Mouse (Mus musculus) heart, embryonic 10.5 days (tissue): Measurements from ENCODE around the gene Asz1. TPM values are rescaled to one million over a fixed set of nuclear protein-coding genes. Genes with fewer than 3 reads are reported as not detected.

Source experiments
- DNase-seq: peaks from one replicate; pipeline ENCODE4 v3.0.0-alpha.2; 2017; ENCODE audit warnings: low spot score
- H3K27ac ChIP-seq: fragments of 300-500 bp; sonication (generic); 2 replicates; pipeline ENCODE4 v1.5.1; 2016; ENCODE audit warnings: mild to moderate bottlenecking
- H3K27me3 ChIP-seq: fragments of 300-500 bp; sonication (generic); 2 replicates; pipeline ENCODE4 v1.6.1; 2016; ENCODE audit warnings: mild to moderate bottlenecking; ENCODE audit not compliant: poor library complexity, insufficient read depth, severe bottlenecking
- H3K36me3 ChIP-seq: fragments of 300-500 bp; sonication (generic); 2 replicates; pipeline ENCODE4 v1.6.1; 2016; ENCODE audit warnings: mild to moderate bottlenecking, moderate library complexity
- H3K4me1 ChIP-seq: fragments of 300-500 bp; sonication (generic); 2 replicates; pipeline ENCODE4 v1.6.1; 2016; ENCODE audit warnings: mild to moderate bottlenecking
- H3K4me3 ChIP-seq: fragments of 300-500 bp; sonication (generic); 2 replicates; pipeline ENCODE4 v1.5.1; 2016; ENCODE audit warnings: mild to moderate bottlenecking, moderate library complexity
- H3K9me3 ChIP-seq: fragments of 300-500 bp; sonication (generic); 2 replicates; pipeline ENCODE4 v1.6.1; 2016; ENCODE audit warnings: mild to moderate bottlenecking, moderate library complexity
- WGBS: fragments of 180-500 bp; shearing (Covaris S2); methylation state at CpG from one replicate; pipeline ENCODE4 v1.1.7; 2016; 5-methylcytosine and 5-hydroxymethylcytosine counted together
- polyA plus RNA-seq: library from polyadenylated mRNA; unstranded; fragments of >200 nt; fragmentation: Nextera tagmentation; extraction: Ambion mirVana; gene quantifications from 2 replicates; pipeline ENCODE4 v1.2.1, GENCODE M21; 2016

Asz1 gene
- polyA plus RNA-seq, result 0.26 TPM in 1 of 2 replicates, not detected in the other

- Histone ChIP-seq H3K4me3 (no peak within 1 kb of the TSS), H3K4me1 (no peaks in the 10 kb centered on the region), H3K27ac (no peak within 1 kb of the TSS), H3K9me3 (no peaks in the 10 kb centered on the region), H3K36me3 (no peaks in the 10 kb centered on the region), H3K27me3 (no peaks in the 10 kb centered on the region)
- 91% methylated on average over 22 of the region's 22 CpGs for WGBS
- DNase-seq, result no peak
Measured at GRCm38 (mm10) chr6:18108934-18109333, at the start of gene Asz1. Gene Asz1 (minus strand): TSS chr6:18109061.

GRCm38 (mm10) chr6:18153031-18153430, 44.2 kb upstream of the Asz1 start:
- Histone ChIP-seq H3K4me1 (no peaks in the 10 kb centered on the region), H3K4me3 (no peak overlapping the region), H3K27ac (no peak overlapping the region), H3K36me3 (no peaks in the 10 kb centered on the region), H3K27me3 (no peaks in the 10 kb centered on the region), H3K9me3 (no peaks in the 10 kb centered on the region)
- DNase-seq, result no peak
- 64% methylated on average over 4 of the region's 4 CpGs for WGBS

GRCm38 (mm10) chr6:18135246-18135645, 26.4 kb upstream of the Asz1 start:
- Histone ChIP-seq H3K27ac (no peak overlapping the region), H3K27me3 (no peaks in the 10 kb centered on the region), H3K9me3 (no peaks in the 10 kb centered on the region), H3K4me1 (no peaks in the 10 kb centered on the region), H3K4me3 (no peak overlapping the region), H3K36me3 (no peaks in the 10 kb centered on the region)
- 49% methylated on average over 1 of the region's 1 CpGs for WGBS
- DNase-seq, result no peak

- Histone ChIP-seq H3K36me3 (no peaks in the 10 kb centered on the region), H3K4me1 (no peaks in the 10 kb centered on the region), H3K27ac (no peak overlapping the region), H3K27me3 (no peaks in the 10 kb centered on the region), H3K9me3 (no peaks in the 10 kb centered on the region), H3K4me3 (no peak overlapping the region)
- WGBS, result 70% methylated on average over 4 of the region's 4 CpGs
- no peak for DNase-seq
Measured at GRCm38 (mm10) chr6:18128059-18128458, 19.2 kb upstream of the Asz1 start.

GRCm38 (mm10) chr6:18127206-18127983, 18.5 kb upstream of the Asz1 start:
- no peak for DNase-seq
- Histone ChIP-seq H3K9me3 (no peaks in the 10 kb centered on the region), H3K4me3 (no peak overlapping the region), H3K4me1 (no peaks in the 10 kb centered on the region), H3K27ac (no peak overlapping the region), H3K36me3 (no peaks in the 10 kb centered on the region), H3K27me3 (no peaks in the 10 kb centered on the region)
- WGBS, result 65% methylated on average over 2 of the region's 2 CpGs

- Histone ChIP-seq H3K27me3 (no peaks in the 10 kb centered on the region), H3K27ac (no peak overlapping the region), H3K36me3 (no peaks in the 10 kb centered on the region), H3K4me1 (no peaks in the 10 kb centered on the region), H3K9me3 (no peaks in the 10 kb centered on the region), H3K4me3 (no peak overlapping the region)
- DNase-seq, result no peak
- 76% methylated on average over 1 of the region's 1 CpGs for WGBS
Measured at GRCm38 (mm10) chr6:18096861-18097260, 12.0 kb downstream of the Asz1 start.

GRCm38 (mm10) chr6:18089098-18089497, 19.8 kb downstream of the Asz1 start:
- H3K9me3 ChIP-seq, result no peaks in the 10 kb centered on the region
- H3K36me3 ChIP-seq, result no peaks in the 10 kb centered on the region
- no peak for DNase-seq
- no peaks in the 10 kb centered on the region for H3K27me3 ChIP-seq
- H3K27ac ChIP-seq, result no peak overlapping the region
- no peaks in the 10 kb centered on the region for H3K4me1 ChIP-seq
- H3K4me3 ChIP-seq, result no peak overlapping the region
- 79% methylated on average over 5 of the region's 5 CpGs for WGBS

GRCm38 (mm10) chr6:18087160-18087804, 21.6 kb downstream of the Asz1 start:
- Histone ChIP-seq H3K9me3 (no peaks in the 10 kb centered on the region), H3K27ac (no peak overlapping the region), H3K36me3 (no peaks in the 10 kb centered on the region), H3K4me1 (no peaks in the 10 kb centered on the region), H3K27me3 (no peaks in the 10 kb centered on the region), H3K4me3 (no peak overlapping the region)
- 70% methylated on average over 5 of the region's 5 CpGs for whole genome bisulfite sequencing
- no peak for DNase-seq

- no peaks in the 10 kb centered on the region for H3K36me3 ChIP-seq
- H3K27me3 ChIP-seq, result no peaks in the 10 kb centered on the region
- DNase-seq, result no peak
- H3K4me3 ChIP-seq, result no peak overlapping the region
- no peak overlapping the region for H3K27ac ChIP-seq
- WGBS, result 27% methylated on average over 1 of the region's 1 CpGs
- H3K9me3 ChIP-seq, result no peaks in the 10 kb centered on the region
- H3K4me1 ChIP-seq, result no peaks in the 10 kb centered on the region
Measured at GRCm38 (mm10) chr6:18078615-18079014, 30.2 kb downstream of the Asz1 start.

GRCm38 (mm10) chr6:18076986-18077385, 31.9 kb downstream of the Asz1 start:
- no peak overlapping the region for H3K27ac ChIP-seq

GRCm38 (mm10) chr6:18076577-18076976, 32.3 kb downstream of the Asz1 start:
- DNase-seq, result no peak
- Histone ChIP-seq H3K4me1 (no peaks in the 10 kb centered on the region), H3K4me3 (no peak overlapping the region), H3K27me3 (no peaks in the 10 kb centered on the region), H3K36me3 (no peaks in the 10 kb centered on the region), H3K9me3 (no peaks in the 10 kb centered on the region), H3K27ac (no peak overlapping the region)
- 46% methylated on average over 5 of the region's 5 CpGs for WGBS

More at GRCm38 (mm10) chr6:18076986-18077385, 31.9 kb downstream of the Asz1 start:
- Histone ChIP-seq H3K4me1 (no peaks in the 10 kb centered on the region), H3K4me3 (no peak overlapping the region), H3K36me3 (no peaks in the 10 kb centered on the region), H3K9me3 (no peaks in the 10 kb centered on the region), H3K27me3 (no peaks in the 10 kb centered on the region)
- 74% methylated on average over 7 of the region's 7 CpGs for WGBS
- DNase-seq, result no peak

- H3K9me3 ChIP-seq, result no peaks in the 10 kb centered on the region
- H3K4me1 ChIP-seq, result no peaks in the 10 kb centered on the region
- 78% methylated on average over 4 of the region's 4 CpGs for WGBS
- H3K36me3 ChIP-seq, result 0 out of 2 replicates have a peak, but pooled peaks cover 1% of the 10 kb centered on the region
- no peak overlapping the region for H3K27ac ChIP-seq
- no peak for DNase-seq
- H3K27me3 ChIP-seq, result no peaks in the 10 kb centered on the region
- no peak overlapping the region for H3K4me3 ChIP-seq
Measured at GRCm38 (mm10) chr6:18057899-18058298, 51.0 kb downstream of the Asz1 start.

- H3K27me3 ChIP-seq, result no peaks in the 10 kb centered on the region
Measured at GRCm38 (mm10) chr6:18051702-18052101, 57.2 kb downstream of the Asz1 start.

More at GRCm38 (mm10) chr6:18051702-18052101, 57.2 kb downstream of the Asz1 start:
- no peak for DNase-seq
- Histone ChIP-seq H3K27ac (no peak overlapping the region), H3K9me3 (no peaks in the 10 kb centered on the region), H3K4me1 (no peaks in the 10 kb centered on the region), H3K4me3 (no peak overlapping the region), H3K36me3 (no peaks in the 10 kb centered on the region)
- WGBS, result 75% methylated on average over 5 of the region's 5 CpGs
